Mouse (Mus musculus): ENCODE measurements around the gene Mtrf1. TPM values are rescaled to one million over a fixed set of nuclear protein-coding genes. Genes with fewer than 3 reads are reported as not detected.
"Not testable (repeated sequence)": the region's sequence is repeated elsewhere in the genome, so short reads cannot be mapped to it uniquely, and the experiment has no call there.

Mtrf1 gene
- polyA plus RNA-seq, 1 experiment from 2014 or later, result 9.6 TPM

GRCm38 (mm10) chr14:79434068-79434467 lies 36.5 kb downstream of the Mtrf1 start:
- Histone ChIP-seq H3K27me3 (ENCODE audit: control insufficient read depth, insufficient read depth, low read length) (no peaks in the 10 kb centered on the region), H3K27ac (ENCODE audit: low read length) (no peak overlapping the region), H3K4me2 (replicated peaks; ENCODE audit: low read depth, low read length) (no peak overlapping the region), H3K9ac (replicated peaks; ENCODE audit: low read depth, low read length) (no peak overlapping the region), H3K9me3 (ENCODE audit: control insufficient read depth, low read depth, low read length) (no peaks in the 10 kb centered on the region), H3K36me3 (ENCODE audit: control insufficient read depth, insufficient read depth, low read length) (no peaks in the 10 kb centered on the region), H3K4me1 (ENCODE audit: control insufficient read depth, insufficient read depth, low read length) (no peaks in the 10 kb centered on the region), H3K4me3 (ENCODE audit: low read depth, low read length) (no peak overlapping the region)
- no peak for ATAC-seq (ENCODE audit: insufficient number of reproducible peaks, insufficient read depth, low FRiP score, low read depth)
- 70% methylated on average over 1 of the region's 1 CpGs for WGBS

- Histone ChIP-seq H3K4me1 (ENCODE audit: control insufficient read depth, insufficient read depth, low read length) (no peaks in the 10 kb centered on the region), H3K27ac (ENCODE audit: low read length) (no peak overlapping the region), H3K9me3 (ENCODE audit: control insufficient read depth, low read depth, low read length) (no peaks in the 10 kb centered on the region), H3K36me3 (ENCODE audit: control insufficient read depth, insufficient read depth, low read length) (no peaks in the 10 kb centered on the region), H3K4me2 (replicated peaks; ENCODE audit: low read depth, low read length) (no peak overlapping the region), H3K27me3 (ENCODE audit: control insufficient read depth, insufficient read depth, low read length) (no peaks in the 10 kb centered on the region), H3K9ac (replicated peaks; ENCODE audit: low read depth, low read length) (no peak overlapping the region), H3K4me3 (ENCODE audit: low read depth, low read length) (no peak overlapping the region)
- no peak for ATAC-seq (ENCODE audit: insufficient number of reproducible peaks, insufficient read depth, low FRiP score, low read depth)
- 87% methylated on average over 2 of the region's 2 CpGs for WGBS
Measured at GRCm38 (mm10) chr14:79440655-79441054, 43.1 kb downstream of the Mtrf1 start.

GRCm38 (mm10) chr14:79441441-79441840 lies 43.9 kb downstream of the Mtrf1 start:
- no peaks in the 10 kb centered on the region for H3K4me1 ChIP-seq (ENCODE audit: control insufficient read depth, insufficient read depth, low read length)
- H3K9me3 ChIP-seq (ENCODE audit: control insufficient read depth, low read depth, low read length), result no peaks in the 10 kb centered on the region
- ATAC-seq (ENCODE audit: insufficient number of reproducible peaks, insufficient read depth, low FRiP score, low read depth), result no peak
- H3K27me3 ChIP-seq (ENCODE audit: control insufficient read depth, insufficient read depth, low read length), result no peaks in the 10 kb centered on the region
- 85% methylated on average over 5 of the region's 5 CpGs for WGBS
- no peak overlapping the region for H3K4me2 ChIP-seq (replicated peaks; ENCODE audit: low read depth, low read length)
- no peaks in the 10 kb centered on the region for H3K36me3 ChIP-seq (ENCODE audit: control insufficient read depth, insufficient read depth, low read length)
- H3K4me3 ChIP-seq (ENCODE audit: low read depth, low read length), result no peak overlapping the region
- no peak overlapping the region for H3K27ac ChIP-seq (ENCODE audit: low read length)
- no peak overlapping the region for H3K9ac ChIP-seq (replicated peaks; ENCODE audit: low read depth, low read length)

- Histone ChIP-seq H3K4me2 (replicated peaks; ENCODE audit: low read depth, low read length) (no peak overlapping the region), H3K4me3 (ENCODE audit: low read depth, low read length) (no peak overlapping the region), H3K9ac (replicated peaks; ENCODE audit: low read depth, low read length) (no peak overlapping the region), H3K9me3 (ENCODE audit: control insufficient read depth, low read depth, low read length) (no peaks in the 10 kb centered on the region), H3K4me1 (ENCODE audit: control insufficient read depth, insufficient read depth, low read length) (no peaks in the 10 kb centered on the region), H3K27me3 (ENCODE audit: control insufficient read depth, insufficient read depth, low read length) (no peaks in the 10 kb centered on the region), H3K27ac (ENCODE audit: low read length) (no peak overlapping the region), H3K36me3 (ENCODE audit: control insufficient read depth, insufficient read depth, low read length) (no peaks in the 10 kb centered on the region)
- no peak for ATAC-seq (ENCODE audit: insufficient number of reproducible peaks, insufficient read depth, low FRiP score, low read depth)
- 77% methylated on average over 9 of the region's 9 CpGs for WGBS
Measured at GRCm38 (mm10) chr14:79444601-79445000, 47.0 kb downstream of the Mtrf1 start.

GRCm38 (mm10) chr14:79445055-79445620 lies 47.6 kb downstream of the Mtrf1 start:
- H3K27me3 ChIP-seq (ENCODE audit: control insufficient read depth, insufficient read depth, low read length), result no peaks in the 10 kb centered on the region
- H3K9me3 ChIP-seq (ENCODE audit: control insufficient read depth, low read depth, low read length), result no peaks in the 10 kb centered on the region
- H3K4me2 ChIP-seq (replicated peaks; ENCODE audit: low read depth, low read length), result no peak overlapping the region
- no peaks in the 10 kb centered on the region for H3K4me1 ChIP-seq (ENCODE audit: control insufficient read depth, insufficient read depth, low read length)
- 69% methylated on average over 16 of the region's 16 CpGs for WGBS
- ATAC-seq (ENCODE audit: insufficient number of reproducible peaks, insufficient read depth, low FRiP score, low read depth), result no peak
- no peak overlapping the region for H3K4me3 ChIP-seq (ENCODE audit: low read depth, low read length)
- H3K36me3 ChIP-seq (ENCODE audit: control insufficient read depth, insufficient read depth, low read length), result no peaks in the 10 kb centered on the region
- no peak overlapping the region for H3K27ac ChIP-seq (ENCODE audit: low read length)
- no peak overlapping the region for H3K9ac ChIP-seq (replicated peaks; ENCODE audit: low read depth, low read length)

- not testable (repeated sequence) for H3K4me1 ChIP-seq (ENCODE audit: control insufficient read depth, insufficient read depth, low read length); H3K36me3 ChIP-seq (ENCODE audit: control insufficient read depth, insufficient read depth, low read length); H3K27ac ChIP-seq (ENCODE audit: low read length); H3K9me3 ChIP-seq (ENCODE audit: control insufficient read depth, low read depth, low read length); H3K27me3 ChIP-seq (ENCODE audit: control insufficient read depth, insufficient read depth, low read length)
- 5% methylated on average over 35 of the region's 89 CpGs for WGBS
- H3K4me2 ChIP-seq (replicated peaks; ENCODE audit: low read depth, low read length), result peak within 1 kb of the TSS; percentile 54
- H3K9ac ChIP-seq (replicated peaks; ENCODE audit: low read depth, low read length), result 0 out of 2 replicates have a peak within 1 kb of the TSS, but pooled peaks have one; percentile 22
- peak within 1 kb of the TSS; percentile 41 for H3K4me3 ChIP-seq (ENCODE audit: low read depth, low read length)
- ATAC-seq (ENCODE audit: insufficient number of reproducible peaks, insufficient read depth, low FRiP score, low read depth), result peak; percentile 92
Measured at GRCm38 (mm10) chr14:79451681-79452590, 54.4 kb downstream of the Mtrf1 start, which contains the start of gene Kbtbd6. Kbtbd6 (plus strand) TSS chr14:79451835.

GRCm38 (mm10) chr14:79452591-79452934 lies 55.0 kb downstream of the Mtrf1 start:
- not testable (repeated sequence) for H3K27ac ChIP-seq (ENCODE audit: low read length); ATAC-seq (ENCODE audit: insufficient number of reproducible peaks, insufficient read depth, low FRiP score, low read depth); H3K4me1 ChIP-seq (ENCODE audit: control insufficient read depth, insufficient read depth, low read length); H3K4me3 ChIP-seq (ENCODE audit: low read depth, low read length); H3K9ac ChIP-seq (replicated peaks; ENCODE audit: low read depth, low read length); H3K9me3 ChIP-seq (ENCODE audit: control insufficient read depth, low read depth, low read length); H3K36me3 ChIP-seq (ENCODE audit: control insufficient read depth, insufficient read depth, low read length); H3K4me2 ChIP-seq (replicated peaks; ENCODE audit: low read depth, low read length); H3K27me3 ChIP-seq (ENCODE audit: control insufficient read depth, insufficient read depth, low read length)
- 93% methylated on average over 6 of the region's 10 CpGs for WGBS

GRCm38 (mm10) chr14:79460401-79460800 lies 62.8 kb downstream of the Mtrf1 start:
- Histone ChIP-seq H3K9ac (replicated peaks; ENCODE audit: low read depth, low read length) (no peak overlapping the region), H3K27ac (ENCODE audit: low read length) (no peak overlapping the region), H3K4me2 (replicated peaks; ENCODE audit: low read depth, low read length) (no peak overlapping the region), H3K4me1 (ENCODE audit: control insufficient read depth, insufficient read depth, low read length) (no peaks in the 10 kb centered on the region), H3K36me3 (ENCODE audit: control insufficient read depth, insufficient read depth, low read length) (peaks cover 26% of the 10 kb centered on the region), H3K27me3 (ENCODE audit: control insufficient read depth, insufficient read depth, low read length) (no peaks in the 10 kb centered on the region), H3K9me3 (ENCODE audit: control insufficient read depth, low read depth, low read length) (no peaks in the 10 kb centered on the region), H3K4me3 (ENCODE audit: low read depth, low read length) (no peak overlapping the region)
- ATAC-seq (ENCODE audit: insufficient number of reproducible peaks, insufficient read depth, low FRiP score, low read depth), result no peak
- WGBS, result 93% methylated on average over 1 of the region's 1 CpGs

Measured in stomach, embryonic 14.5 days (tissue).